Comparison of ENCODE assay signal across 8 mouse cellular contexts in the genomic region with DNA sequence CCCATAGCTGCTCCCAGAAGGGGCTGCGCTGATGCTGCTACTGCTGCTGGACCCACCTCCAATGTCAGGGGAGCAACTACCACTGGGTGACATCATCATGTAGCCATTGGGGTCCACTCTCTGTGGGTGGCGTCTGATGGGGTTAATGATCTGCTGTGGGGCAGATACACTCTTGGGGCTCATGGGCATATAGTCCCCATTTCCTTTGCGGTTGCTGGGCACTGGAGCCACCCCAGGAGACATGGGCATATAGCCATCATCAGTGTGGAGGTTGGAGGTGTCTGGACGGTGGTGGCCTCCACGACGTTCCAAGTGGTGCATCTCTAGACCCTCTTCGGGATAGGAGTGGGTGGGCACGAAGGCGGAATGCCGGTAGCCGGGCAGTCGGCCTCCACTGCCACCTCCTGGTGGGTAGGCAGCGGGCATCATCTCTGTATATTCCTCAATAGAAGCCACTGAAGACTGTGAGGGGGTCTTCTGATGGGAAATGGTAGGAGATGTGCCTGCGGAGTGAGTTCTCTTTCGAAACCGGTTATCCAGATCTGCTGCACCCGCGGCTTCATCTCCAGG. TPM values are rescaled to one million over a fixed set of nuclear protein-coding genes. Genes with fewer than 3 reads are reported as not detected.
DNase-seq lines count a peak whose midpoint lies in the region; ATAC-seq lines count a peak whose summit lies in the region.

No protein-coding gene starts in this region.

- no peaks in the 10 kb centered on the region for H3K27me3 ChIP-seq in hindbrain, embryonic 13.5 days
- no peaks in the 10 kb centered on the region for H3K27me3 ChIP-seq in kidney, embryonic 14.5 days (ENCODE audit: control insufficient read depth, insufficient read depth, low read length)

- H3K4me1 ChIP-seq in hindbrain, embryonic 13.5 days (replicated peaks) = peaks cover 75% of the 10 kb centered on the region
- peaks cover 31% of the 10 kb centered on the region for H3K4me1 ChIP-seq in kidney, embryonic 14.5 days (ENCODE audit: control insufficient read depth, insufficient read depth, low read length)

- peak overlapping the region; percentile 98; the same call in 1 of the 2 replicates for H3K27ac ChIP-seq in hindbrain, embryonic 13.5 days
- H3K27ac ChIP-seq in kidney, embryonic 14.5 days (ENCODE audit: low read depth, low read length) = no peak overlapping the region

- peak overlapping the region; percentile 67 for H3K4me2 ChIP-seq in hindbrain, embryonic 13.5 days
- H3K4me2 ChIP-seq in kidney, embryonic 14.5 days (replicated peaks; ENCODE audit: low read depth, low read length) = no peak overlapping the region

- peak overlapping the region; percentile 75 for H3K4me3 ChIP-seq in hindbrain, embryonic 13.5 days
- no peak overlapping the region for H3K4me3 ChIP-seq in kidney, embryonic 14.5 days (ENCODE audit: low read length)

- H3K36me3 ChIP-seq in hindbrain, embryonic 13.5 days = peaks cover 19% of the 10 kb centered on the region
- peaks cover 10% of the 10 kb centered on the region; the same call in 1 of the 2 replicates for H3K36me3 ChIP-seq in kidney, embryonic 14.5 days (ENCODE audit: control insufficient read depth, insufficient read depth, low read length)

- peak overlapping the region; percentile 91 for H3K9ac ChIP-seq in hindbrain, embryonic 13.5 days
- no peak overlapping the region for H3K9ac ChIP-seq in kidney, embryonic 14.5 days (ENCODE audit: low read depth, low read length)

- H3K9me3 ChIP-seq in hindbrain, embryonic 13.5 days = no peaks in the 10 kb centered on the region
- no peaks in the 10 kb centered on the region for H3K9me3 ChIP-seq in kidney, embryonic 14.5 days (ENCODE audit: control insufficient read depth, low read length)

- DNase-seq in adrenal gland, adult 2 months = peak; percentile 13
- DNase-seq in adrenal gland, postnatal 4 days (ENCODE audit: low spot score in 2 of 2) = no peak
- DNase-seq in right cerebral cortex, postnatal 14 days = peak; percentile 23
- no peak for DNase-seq in right cerebral cortex, adult 18-20 months
- DNase-seq in lung, postnatal 4 days = peak; percentile 21 to 38
- no peak for DNase-seq in MN1 (ENCODE audit: low spot score)

- no peak for ATAC-seq in hindbrain, embryonic 13.5 days (ENCODE audit: low FRiP score)
- no peak for ATAC-seq in kidney, embryonic 14.5 days (ENCODE audit: low FRiP score, low TSS enrichment)

- WGBS in hindbrain, embryonic 13.5 days = 91% methylated on average over 18 of the region's 18 CpGs
- 94% methylated on average over 18 of the region's 18 CpGs for WGBS in kidney, embryonic 14.5 days

RNA-seq across cellular contexts. Expression of a gene that starts 2.7 kb away (rescaled TPM):
- 10 to 100 TPM in 1 of 2 experiments, 1 to 10 TPM in 1; 9.6 to 15.6 TPM for total RNA-seq in adrenal gland, adult 2 months (2021)
- polyA plus RNA-seq in adrenal gland, adult 2 months (2012; rRNA removed) = 7.2 and 7.5 TPM in 2 replicates
- 10 to 100 TPM; 24.2 to 28.6 TPM for total RNA-seq in adrenal gland, postnatal 4 days (2021)
- polyA plus RNA-seq in hindbrain, embryonic 13.5 days (2015; fragmentation: Nextera tagmentation; extraction: Ambion mirVana) = 8.5 and 8.7 TPM in 2 replicates
- polyA plus RNA-seq in kidney, embryonic 14.5 days (2014; fragmentation: Nextera tagmentation; extraction: Ambion mirVana) = 1.9 and 3.8 TPM in 2 replicates

RNA-seq across cellular contexts. Expression of a gene that starts 27.7 kb away (rescaled TPM):
- total RNA-seq in adrenal gland, adult 2 months (2021) = 10 to 100 TPM; 32.5 to 37.2 TPM
- polyA plus RNA-seq in adrenal gland, adult 2 months (2012; rRNA removed) = 13.4 and 15.4 TPM in 2 replicates
- 10 to 100 TPM; 24.2 to 24.3 TPM for total RNA-seq in adrenal gland, postnatal 4 days (2021)
- 4.3 and 5.4 TPM in 2 replicates for polyA plus RNA-seq in hindbrain, embryonic 13.5 days (2015; fragmentation: Nextera tagmentation; extraction: Ambion mirVana)
- polyA plus RNA-seq in kidney, embryonic 14.5 days (2014; fragmentation: Nextera tagmentation; extraction: Ambion mirVana) = 6.7 and 7.0 TPM in 2 replicates

RNA-seq across cellular contexts. Expression of a gene that starts 55.6 kb away (rescaled TPM):
- total RNA-seq in adrenal gland, adult 2 months (2021) = not detected
- polyA plus RNA-seq in adrenal gland, adult 2 months (2012; rRNA removed) = not detected in 2 replicates
- not detected for total RNA-seq in adrenal gland, postnatal 4 days (2021)
- 23.5 and 25.6 TPM in 2 replicates for polyA plus RNA-seq in hindbrain, embryonic 13.5 days (2015; fragmentation: Nextera tagmentation; extraction: Ambion mirVana)
- 7.7 and 12.5 TPM in 2 replicates for polyA plus RNA-seq in kidney, embryonic 14.5 days (2014; fragmentation: Nextera tagmentation; extraction: Ambion mirVana)

Comparison
In these comparisons a context has a peak if more than half of its experiments do, and no peak if none do; other contexts are left out.
1. DNase-seq: peak in adrenal gland, adult 2 months (single experiment), right cerebral cortex, postnatal 14 days (single experiment) and lung, postnatal 4 days (2 of 2); none in adrenal gland, postnatal 4 days (0 of 2), right cerebral cortex, adult 18-20 months (single experiment) and MN1 (single experiment).